In the genomic region with DNA sequence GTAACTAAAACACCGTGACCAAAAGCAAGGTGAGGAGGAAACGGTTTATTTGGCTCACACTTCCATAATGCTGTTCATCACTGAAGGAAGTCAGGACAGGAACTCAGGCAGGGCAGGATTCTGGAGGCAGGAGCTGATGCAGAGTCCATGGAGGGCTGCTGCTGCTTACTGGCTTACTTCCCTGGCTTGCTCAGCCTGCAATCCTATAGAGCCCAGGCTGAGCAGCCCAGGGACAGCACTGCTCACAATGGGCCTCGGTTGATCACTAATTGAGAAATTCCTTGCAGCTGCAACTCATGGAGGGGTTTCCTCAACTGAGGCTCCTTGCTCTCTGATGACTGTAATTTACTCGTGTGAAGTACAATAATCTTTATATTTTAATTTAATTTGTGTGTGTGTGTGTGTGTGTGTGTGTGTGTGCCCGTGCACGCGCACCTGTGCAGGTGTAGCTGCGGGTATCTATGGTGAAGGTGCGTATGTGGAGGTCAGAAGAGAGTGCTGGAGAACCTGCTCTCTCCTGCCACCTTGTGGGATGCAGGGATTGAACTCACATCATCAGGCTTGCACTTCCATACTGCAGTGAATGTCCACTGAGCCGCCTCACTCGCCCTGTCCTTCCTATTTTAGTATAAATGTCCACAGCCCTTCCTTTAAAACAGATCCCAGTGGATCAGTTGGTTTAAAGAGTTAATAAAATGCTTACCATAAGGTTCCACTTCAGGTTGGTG, we compare ENCODE assay signal across 8 mouse cellular contexts.
A peak's percentile ranks its signal among the peaks of the same experiment; 100 is the strongest.
DNase-seq lines count a peak whose midpoint lies in the region; ATAC-seq and TF ChIP-seq lines count a peak whose summit lies in the region.

No protein-coding gene starts in this region.

- 0 out of 2 replicates have a peak, but pooled peaks cover 4% of the 10 kb centered on the region for H3K4me1 ChIP-seq in kidney, embryonic 14.5 days (ENCODE audit: control insufficient read depth, insufficient read depth, low read length)
- no peaks in the 10 kb centered on the region for H3K4me1 ChIP-seq in E14TG2a.4 (replicated peaks; ENCODE audit: low read depth, low read length)
- no peaks in the 10 kb centered on the region for H3K4me1 ChIP-seq in hindbrain, embryonic 16.5 days (ENCODE audit: control insufficient read depth, insufficient read depth, low read depth, low read length)
- H3K4me1 ChIP-seq in neural tube, embryonic 11.5 days (ENCODE audit: control insufficient read depth, insufficient read depth, low read length) = 0 out of 2 replicates have a peak, but pooled peaks cover 5% of the 10 kb centered on the region

- ATAC-seq in kidney, embryonic 14.5 days (ENCODE audit: low FRiP score, low TSS enrichment) = 0 out of 2 replicates have a peak, but pooled peaks have one; percentile 28
- ATAC-seq in hindbrain, embryonic 16.5 days = peak; percentile 73
- no peak for ATAC-seq in neural tube, embryonic 11.5 days (ENCODE audit: insufficient read depth, low FRiP score, low TSS enrichment)

- no peak overlapping the region for H3K27ac ChIP-seq in kidney, embryonic 14.5 days (ENCODE audit: low read depth, low read length)
- H3K27ac ChIP-seq in hindbrain, embryonic 16.5 days (ENCODE audit: low read depth, low read length) = no peak overlapping the region
- H3K27ac ChIP-seq in neural tube, embryonic 11.5 days (ENCODE audit: low read depth, low read length) = no peak overlapping the region

- no peaks in the 10 kb centered on the region for H3K9me3 ChIP-seq in kidney, embryonic 14.5 days (ENCODE audit: control insufficient read depth, low read length)
- H3K9me3 ChIP-seq in E14TG2a.4 (ENCODE audit: low read length) = no peaks in the 10 kb centered on the region
- no peaks in the 10 kb centered on the region for H3K9me3 ChIP-seq in hindbrain, embryonic 16.5 days (ENCODE audit: control insufficient read depth, low read length)
- no peaks in the 10 kb centered on the region for H3K9me3 ChIP-seq in neural tube, embryonic 11.5 days (ENCODE audit: control insufficient read depth, low read length)

- peak; percentile 35 for TF ChIP-seq CTCF in E14TG2a.4 (conservative IDR thresholded peaks at IDR 0.05; ENCODE audit: low read length)

- 46% methylated on average over 11 of the region's 11 CpGs for WGBS in kidney, embryonic 14.5 days
- 47% methylated on average over 11 of the region's 11 CpGs for WGBS in hindbrain, embryonic 16.5 days
- WGBS in neural tube, embryonic 11.5 days = 48% methylated on average over 11 of the region's 11 CpGs

- H3K36me3 ChIP-seq in kidney, embryonic 14.5 days (ENCODE audit: control insufficient read depth, insufficient read depth, low read length) = no peaks in the 10 kb centered on the region
- no peaks in the 10 kb centered on the region for H3K36me3 ChIP-seq in E14TG2a.4 (ENCODE audit: insufficient read depth, low read length)
- no peaks in the 10 kb centered on the region for H3K36me3 ChIP-seq in hindbrain, embryonic 16.5 days (ENCODE audit: control insufficient read depth, insufficient read depth, low read length)
- no peaks in the 10 kb centered on the region for H3K36me3 ChIP-seq in neural tube, embryonic 11.5 days (ENCODE audit: control insufficient read depth, insufficient read depth, low read length)

- H3K27me3 ChIP-seq in kidney, embryonic 14.5 days (ENCODE audit: control insufficient read depth, insufficient read depth, low read length) = no peaks in the 10 kb centered on the region
- H3K27me3 ChIP-seq in E14TG2a.4 (ENCODE audit: insufficient read depth, low read length) = peaks cover 3% of the 10 kb centered on the region; the same call in 1 of the 2 replicates
- no peaks in the 10 kb centered on the region for H3K27me3 ChIP-seq in hindbrain, embryonic 16.5 days (replicated peaks; ENCODE audit: control insufficient read depth, insufficient read depth, low read length)
- no peaks in the 10 kb centered on the region for H3K27me3 ChIP-seq in neural tube, embryonic 11.5 days (ENCODE audit: control insufficient read depth, insufficient read depth, low read length)

- no peak overlapping the region for H3K9ac ChIP-seq in kidney, embryonic 14.5 days (ENCODE audit: low read depth, low read length)
- no peak overlapping the region for H3K9ac ChIP-seq in hindbrain, embryonic 16.5 days (ENCODE audit: low read depth, low read length)
- H3K9ac ChIP-seq in neural tube, embryonic 11.5 days (ENCODE audit: low read length) = no peak overlapping the region

- H3K4me3 ChIP-seq in kidney, embryonic 14.5 days (ENCODE audit: low read length) = no peak overlapping the region
- H3K4me3 ChIP-seq in E14TG2a.4 (replicated peaks; ENCODE audit: low read length) = no peak overlapping the region
- no peak overlapping the region for H3K4me3 ChIP-seq in hindbrain, embryonic 16.5 days (ENCODE audit: low read length)
- no peak overlapping the region for H3K4me3 ChIP-seq in neural tube, embryonic 11.5 days (ENCODE audit: low read depth, low read length)

- no peak for DNase-seq in kidney, adult 9 months
- DNase-seq in cerebellum, postnatal 36 days = peak; percentile 73 to 77
- DNase-seq in neural tube, embryonic 11.5 days (ENCODE audit: low spot score) = peak; percentile 55
- no peak for DNase-seq in layer of hippocampus, adult 18-20 months (ENCODE audit: low spot score in 2 of 2)
- DNase-seq in urinary bladder, postnatal 4 days (ENCODE audit: low spot score in 2 of 2) = no peak

- H3K4me2 ChIP-seq in kidney, embryonic 14.5 days (replicated peaks; ENCODE audit: low read depth, low read length) = no peak overlapping the region
- no peak overlapping the region for H3K4me2 ChIP-seq in hindbrain, embryonic 16.5 days (ENCODE audit: low read length)
- no peak overlapping the region for H3K4me2 ChIP-seq in neural tube, embryonic 11.5 days (ENCODE audit: low read depth)

Comparison
In these comparisons a context has a peak if more than half of its experiments do, and no peak if none do; other contexts are left out.
1. DNase-seq: peak in cerebellum, postnatal 36 days (2 of 2) and neural tube, embryonic 11.5 days (single experiment); none in kidney, adult 9 months (single experiment), layer of hippocampus, adult 18-20 months (0 of 2) and urinary bladder, postnatal 4 days (0 of 2).